Mouse (Mus musculus): ENCODE measurements around the gene Npnt. TPM values are rescaled to one million over a fixed set of nuclear protein-coding genes. Genes with fewer than 3 reads are reported as not detected.

The Npnt gene
- total RNA-seq, 1 experiment from 2014 or later: 21.2 TPM

DNA sequence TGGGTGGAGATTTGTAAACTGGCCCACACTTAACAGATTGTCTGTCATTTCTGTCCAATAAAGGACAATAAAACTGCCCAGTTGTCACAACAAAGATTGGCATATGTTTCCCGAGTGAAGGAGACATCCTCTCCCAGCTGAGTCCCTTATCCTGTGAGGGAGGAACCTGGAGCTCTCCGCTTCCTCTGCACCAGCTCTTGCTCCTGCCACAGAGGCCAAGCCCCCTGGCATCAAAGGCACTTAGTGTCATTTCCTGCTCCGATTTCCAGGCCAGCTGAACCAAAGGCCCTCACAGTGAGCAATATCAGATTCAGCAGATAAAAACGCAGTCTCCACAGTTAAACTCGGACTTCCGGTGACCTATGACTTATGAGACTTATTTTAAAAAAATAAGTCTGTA, 93.4 kb downstream of the Npnt start:
- DNase-seq: peak; percentile 25

DNA sequence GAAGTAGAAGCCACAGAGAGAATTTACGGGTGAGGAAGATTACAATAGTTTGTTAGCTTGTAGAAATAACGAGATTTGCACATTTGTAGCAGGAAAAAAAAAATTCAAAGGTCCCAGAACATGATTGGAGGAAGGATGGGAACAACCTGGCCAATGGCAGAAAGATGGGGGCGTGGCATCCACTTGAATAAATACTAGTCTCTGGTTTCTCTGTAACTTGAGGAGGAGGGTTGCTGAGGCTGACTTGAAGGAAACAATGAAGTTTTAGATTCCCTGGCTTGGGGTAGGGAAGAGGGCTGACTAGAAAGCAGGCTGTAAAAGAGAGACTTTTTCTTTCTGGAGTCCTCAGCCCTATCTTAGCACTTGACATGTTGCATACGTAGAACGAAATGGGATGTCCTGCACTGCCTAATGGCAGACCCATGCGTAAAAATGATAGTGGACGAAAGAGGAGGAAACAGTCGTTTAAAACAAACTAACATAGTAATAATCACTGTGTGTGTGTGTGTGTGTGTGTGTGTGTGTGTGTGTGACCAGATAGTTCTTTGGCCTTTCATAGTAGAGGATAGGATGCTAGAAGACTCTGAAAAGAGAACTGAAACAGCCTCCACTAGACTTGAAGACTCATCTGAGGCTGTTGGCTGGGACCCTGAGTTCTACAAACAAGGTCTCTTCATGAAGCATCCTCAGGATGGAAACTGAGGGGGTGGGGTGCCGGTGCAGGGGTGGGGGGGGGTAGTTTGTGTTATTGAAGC, 94.5 kb downstream of the Npnt start:
- no peak for DNase-seq

DNA sequence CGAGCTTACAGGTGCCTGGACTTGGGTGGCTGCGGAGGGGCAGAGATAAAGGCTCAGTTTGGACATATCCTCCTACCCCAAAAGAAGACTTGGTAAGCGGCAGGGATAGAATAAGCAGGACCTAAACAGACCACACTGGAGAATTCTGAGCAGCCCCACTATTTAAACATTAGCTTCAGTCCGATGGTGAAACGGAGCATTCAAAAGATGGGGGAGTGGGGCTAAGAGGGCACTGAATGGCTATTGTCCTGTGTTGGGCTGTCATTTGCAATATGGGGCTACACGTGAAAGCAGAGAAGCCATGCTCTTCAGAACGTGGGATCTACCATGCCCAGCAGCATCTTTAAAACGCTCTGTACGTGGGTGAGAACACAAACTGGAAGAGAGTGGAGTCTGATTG, 95.8 kb downstream of the Npnt start:
- DNase-seq: no peak

DNA sequence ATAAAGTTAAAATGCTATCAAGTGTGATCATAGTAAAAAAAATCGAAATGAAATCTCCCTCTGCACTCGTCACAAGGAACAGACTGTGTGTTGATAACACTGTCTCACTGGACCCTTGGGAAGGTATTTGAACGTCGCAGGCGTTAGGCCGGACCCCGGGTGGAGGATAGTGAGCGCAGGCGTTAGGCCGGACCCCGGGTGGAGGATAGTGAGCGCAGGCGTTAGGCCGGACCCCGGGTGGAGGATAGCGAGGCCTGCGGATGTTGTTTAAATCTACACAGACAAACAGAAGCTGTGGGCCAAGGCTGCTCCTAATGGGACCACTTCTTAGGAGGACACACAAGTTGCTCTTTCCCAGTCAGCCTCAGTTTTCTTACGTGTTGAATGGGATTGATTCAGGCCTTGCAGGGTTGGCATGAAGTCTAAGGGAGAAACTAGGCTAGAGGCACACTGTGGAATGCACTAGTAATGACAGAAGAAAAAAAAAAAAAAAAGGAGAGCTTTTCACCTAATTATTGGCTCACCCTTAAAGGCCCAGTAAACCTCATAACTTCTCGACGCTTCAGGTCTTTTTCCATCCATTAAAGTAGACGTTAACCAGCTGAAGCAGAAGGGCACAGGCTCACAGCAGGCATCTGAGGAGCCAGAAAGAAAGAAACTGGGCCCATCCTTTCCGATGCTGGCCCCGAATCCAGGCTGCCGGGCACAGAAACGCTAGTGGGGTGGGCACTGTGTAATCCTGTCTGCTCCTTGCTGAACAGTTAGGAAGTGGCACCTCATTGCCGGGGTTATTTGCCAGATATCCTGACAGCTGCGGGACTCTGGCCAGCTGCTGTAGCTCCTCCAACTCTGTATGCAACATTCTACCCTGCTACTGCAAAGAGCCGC, 98.0 kb downstream of the Npnt start:
- DNase-seq: peak; percentile 36

DNA sequence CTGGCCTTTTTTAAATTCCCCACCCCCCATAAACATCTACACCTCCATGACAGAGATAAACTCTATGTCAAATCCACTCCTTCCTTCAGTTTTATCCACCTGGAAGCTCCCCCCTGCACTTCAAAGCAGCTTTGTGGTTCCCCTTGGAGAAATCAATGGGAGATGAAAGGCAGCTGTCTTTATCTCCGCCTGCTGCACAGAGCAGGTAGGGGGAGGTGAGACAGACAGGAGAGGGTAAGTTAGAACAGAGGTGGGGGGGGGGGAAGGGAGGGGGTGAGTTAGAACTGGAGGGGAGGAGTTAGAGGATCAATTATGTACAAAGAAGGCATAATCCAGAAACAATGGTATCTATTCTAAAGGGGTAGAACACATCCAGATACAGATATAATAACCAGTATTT, 98.7 kb downstream of the Npnt start:
- DNase-seq: no peak

DNA sequence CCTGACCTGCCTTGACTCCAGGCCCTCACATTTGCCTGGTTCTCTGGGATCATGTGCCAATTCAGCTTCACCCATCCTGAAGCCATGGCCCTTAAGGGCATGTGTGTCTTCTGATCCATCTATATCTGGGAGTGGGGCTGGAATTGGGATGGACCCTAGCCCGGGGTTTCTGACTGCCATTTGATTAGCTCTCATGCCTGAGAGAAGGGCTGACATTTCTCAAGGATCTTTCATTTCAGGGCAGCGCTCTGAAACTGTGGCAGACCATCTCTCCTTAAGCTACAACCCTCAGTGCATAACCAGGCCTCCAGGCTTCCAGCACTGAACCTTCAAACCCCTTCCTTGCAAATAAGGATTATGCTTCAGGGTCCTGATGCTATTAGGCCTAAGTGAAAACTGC, 99.7 kb downstream of the Npnt start:
- no peak for DNase-seq

DNA sequence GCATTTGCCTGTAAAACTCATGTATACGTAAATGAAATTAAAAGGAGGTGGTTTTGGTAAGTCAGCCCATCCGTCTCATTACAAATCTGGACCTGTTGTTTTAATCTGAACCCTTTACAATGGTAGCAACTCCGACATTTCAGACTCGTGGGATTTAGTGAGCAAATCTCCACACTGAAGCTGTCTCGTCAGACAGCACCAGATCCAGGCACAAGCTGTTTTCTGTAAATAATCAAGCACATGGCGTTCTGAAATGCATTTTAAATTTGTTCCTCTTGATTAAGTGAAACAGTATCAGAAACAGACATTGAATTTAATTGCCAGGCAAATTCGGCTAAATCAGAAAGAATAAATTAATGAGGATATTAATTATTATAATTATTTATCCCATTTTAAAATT, 100.4 kb downstream of the Npnt start:
- DNase-seq: no peak

DNA sequence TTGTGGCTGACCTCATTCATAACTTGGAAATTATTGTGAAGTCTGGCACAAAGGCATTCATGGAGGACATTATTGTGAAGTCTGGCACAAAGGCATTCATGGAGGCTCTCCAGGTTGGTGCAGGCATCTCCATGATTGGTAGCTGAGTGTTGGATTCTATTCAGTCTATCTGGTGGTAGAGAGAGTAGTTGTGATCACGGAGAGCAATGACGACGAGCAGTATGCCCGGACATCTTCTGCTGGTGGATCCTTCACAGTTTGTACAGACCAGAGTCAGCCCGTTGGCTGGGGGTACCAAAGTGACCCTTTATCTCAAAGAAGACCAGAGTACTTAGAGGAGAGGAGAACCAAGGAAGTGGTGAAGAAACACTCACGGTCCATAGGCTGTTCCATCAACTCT, 107.4 kb downstream of the Npnt start:
- no peak for DNase-seq

DNA sequence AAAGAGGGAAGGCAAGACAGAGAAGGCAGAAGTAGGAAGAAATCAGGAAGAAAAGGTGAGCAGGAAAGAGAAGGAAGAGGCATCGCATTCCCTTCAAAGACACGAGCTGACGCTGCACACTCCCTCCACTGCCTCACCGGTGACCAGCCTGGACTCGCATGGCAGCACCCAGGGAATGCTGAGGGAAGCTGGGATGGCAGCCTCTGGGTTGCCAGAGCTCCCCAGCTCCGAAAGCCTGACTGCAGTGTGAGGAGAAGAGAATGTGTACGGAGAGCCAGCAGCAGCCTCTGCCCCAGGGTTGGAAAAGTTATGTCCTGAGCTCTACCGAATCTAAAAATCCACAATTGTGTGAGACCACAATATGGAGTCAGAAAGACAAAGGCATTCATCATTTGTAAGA, 110.6 kb downstream of the Npnt start:
- DNase-seq: no peak

DNA sequence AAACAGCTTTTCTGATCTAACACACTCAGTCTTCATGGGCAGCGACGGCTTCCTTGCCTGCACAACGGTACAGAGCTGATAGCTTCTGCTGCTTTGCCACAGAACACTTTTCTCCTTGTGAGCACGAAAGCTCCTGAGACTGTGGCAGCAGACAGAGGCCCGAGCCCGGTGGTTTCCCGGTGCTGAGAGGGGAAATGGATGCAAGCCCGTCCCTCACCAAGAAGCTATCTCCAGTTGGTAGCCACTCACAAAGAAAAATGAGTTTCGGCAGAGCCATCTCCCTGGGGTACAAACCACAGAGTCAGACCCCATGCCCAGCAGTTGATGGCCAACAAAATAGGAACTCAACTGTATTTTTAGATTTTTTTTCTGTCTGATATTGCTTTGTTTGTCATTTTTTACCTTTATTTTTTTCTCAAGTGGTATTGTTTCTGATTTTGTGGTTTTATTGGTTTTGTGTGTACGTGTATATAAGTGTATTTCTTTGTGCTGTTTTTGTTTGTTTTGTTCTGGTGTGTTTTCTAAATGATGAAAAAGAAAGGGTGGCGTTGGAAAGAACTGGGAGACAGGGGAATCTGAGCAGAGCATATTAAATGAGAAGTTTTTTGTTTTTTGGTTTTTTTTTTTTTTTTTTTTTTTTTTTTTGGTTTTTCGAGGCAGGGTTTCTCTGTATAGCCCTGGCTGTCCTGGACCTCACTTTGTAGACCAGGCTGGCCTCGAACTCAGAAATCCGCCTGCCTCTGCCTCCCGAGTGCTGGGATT, 111.3 kb downstream of the Npnt start:
- DNase-seq: no peak

DNA sequence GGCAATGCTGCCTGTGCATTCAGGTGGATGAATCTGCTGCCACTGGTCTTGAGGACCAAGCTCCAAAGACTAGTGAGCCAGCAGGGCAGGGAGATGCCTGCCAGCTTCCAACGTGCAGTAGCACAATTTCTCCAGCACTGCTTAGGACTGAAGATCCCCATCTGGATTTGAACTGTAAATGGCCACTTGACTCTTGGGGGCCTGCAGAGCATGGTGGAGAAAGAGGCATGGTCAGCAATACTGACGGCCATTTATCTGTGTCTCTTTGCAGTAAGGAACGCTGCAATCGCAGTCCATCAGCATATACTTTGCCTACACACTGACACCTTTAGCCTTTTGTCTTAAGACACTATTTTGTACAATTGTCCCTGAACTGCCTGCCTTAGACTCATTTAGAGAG, 113.0 kb downstream of the Npnt start:
- DNase-seq: no peak

DNA sequence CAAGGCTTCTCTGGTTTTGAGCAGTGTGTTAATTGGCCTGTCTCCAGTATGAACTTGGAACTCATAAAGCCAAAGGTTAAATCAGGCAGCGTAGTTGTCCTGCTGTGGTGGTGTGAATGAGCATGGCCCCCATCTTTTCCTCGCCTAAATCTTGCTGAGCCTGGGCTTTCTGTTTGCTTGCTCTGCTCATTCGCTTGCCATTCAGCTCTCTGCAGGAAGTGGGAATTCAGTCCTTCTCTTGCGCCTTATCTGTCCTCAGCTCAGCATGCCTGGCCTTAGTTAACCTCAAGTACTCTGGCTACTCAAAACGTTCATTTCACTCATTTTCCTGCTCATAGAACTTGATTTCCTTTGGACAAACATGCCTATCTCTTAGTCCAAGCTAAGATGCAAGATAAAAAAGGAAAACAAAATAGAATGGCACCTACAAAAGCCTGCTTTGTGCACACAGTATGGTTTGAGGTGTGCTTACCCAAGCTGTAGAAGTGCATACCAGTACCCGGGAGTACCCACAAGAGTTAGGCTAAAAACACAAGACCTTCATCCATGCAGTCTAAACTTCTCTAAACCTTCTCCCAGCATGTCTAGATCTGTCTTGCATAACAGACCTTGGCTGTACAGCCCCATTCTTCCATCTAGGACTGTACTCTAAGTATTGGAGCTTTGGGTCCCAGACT, 114.8 kb downstream of the Npnt start:
- no peak for DNase-seq

Other genes with a start within 250 kb of the Npnt start
- gene Ints12, start 141.5 kb upstream of the Npnt start, total RNA-seq (2021): 10.2 and 10.9 TPM in 2 replicates
- 12.6 and 13.9 TPM in 2 replicates for gene Gstcd, start 141.7 kb upstream of the Npnt start, total RNA-seq (2021)

Measured in adrenal gland, postnatal 14 days (tissue).